Mouse (Mus musculus) right cerebral cortex, postnatal 25 days (tissue): ENCODE results near the gene Pttg1ip.

Source experiments
- DNase-seq: peaks from one replicate; pipeline ENCODE4 v3.0.0; 2022

The Pttg1ip gene

DNA sequence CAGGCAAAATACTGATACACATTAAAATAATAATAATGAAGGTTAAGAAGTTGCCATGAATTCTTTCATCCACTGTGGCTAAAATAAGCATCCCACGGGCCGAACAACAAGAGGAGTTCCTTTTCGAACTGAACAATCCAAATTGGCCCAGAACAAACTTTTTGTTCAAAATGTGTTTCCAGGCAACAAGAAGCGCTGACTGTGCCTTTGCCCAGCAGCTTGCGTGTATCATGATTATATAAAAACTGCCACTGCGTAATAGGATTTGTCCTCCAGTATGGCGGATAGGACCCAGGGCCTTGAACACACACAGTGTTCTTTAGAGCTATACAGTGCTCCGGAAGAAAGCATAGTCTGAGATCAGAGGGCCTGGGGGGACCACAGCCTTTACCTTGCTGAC, 27.1 kb downstream of the Pttg1ip start:
- no peak for DNase-seq

DNA sequence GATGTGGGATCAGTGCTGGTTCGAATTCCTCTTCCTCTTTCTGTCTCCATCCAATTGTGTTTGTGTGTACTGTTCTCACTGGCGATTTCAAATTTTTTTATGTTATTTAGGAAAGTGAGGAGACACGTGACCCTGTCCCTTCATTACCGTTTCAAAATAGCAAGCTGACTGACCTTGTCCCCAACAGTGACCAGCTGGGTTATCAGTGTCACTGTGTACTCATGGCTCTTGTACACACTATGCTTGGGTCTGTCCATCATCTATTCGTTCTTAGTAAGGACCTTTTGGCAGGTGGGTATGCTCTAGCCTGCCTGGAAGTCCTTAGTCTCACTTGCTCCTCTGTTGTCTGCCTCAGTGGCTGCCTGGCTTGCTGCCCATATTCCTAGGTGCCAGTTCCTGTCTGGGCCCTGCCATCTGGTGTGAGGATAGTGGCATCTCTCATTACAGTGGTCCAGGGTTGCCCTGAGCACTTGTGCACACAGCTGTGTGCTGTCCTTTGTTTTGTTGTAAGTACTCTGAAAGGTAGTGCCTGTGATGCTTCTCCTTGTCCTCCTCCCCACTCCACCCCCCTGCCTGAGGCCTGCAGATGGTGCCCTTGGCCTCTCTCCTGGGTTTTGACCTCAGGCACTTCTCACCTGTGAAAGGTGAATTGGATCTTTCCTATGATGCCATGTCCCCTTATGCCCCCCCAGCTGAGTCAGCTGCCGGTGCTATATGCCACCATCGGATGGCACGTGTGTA, 28.9 kb downstream of the Pttg1ip start:
- DNase-seq: no peak

DNA sequence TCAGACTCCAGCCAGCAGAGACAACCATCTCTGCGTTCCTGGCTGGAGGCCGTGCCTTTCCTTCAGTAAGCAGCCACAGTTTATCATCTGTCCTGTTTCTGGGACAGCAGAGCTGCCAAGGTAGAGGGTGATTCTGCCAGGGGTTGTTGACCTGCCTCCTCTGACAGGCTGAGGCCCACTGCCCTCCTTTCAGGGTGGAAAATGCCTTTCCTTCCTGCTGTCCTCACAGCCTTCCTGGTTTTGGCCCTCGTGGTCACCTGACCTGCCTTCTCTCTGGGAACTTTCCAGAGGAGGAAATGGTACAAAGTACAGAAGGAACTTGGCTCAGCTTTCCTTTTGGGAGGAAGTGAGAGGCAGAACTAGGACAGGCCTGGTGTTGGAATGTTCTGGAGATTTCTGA, 31.9 kb downstream of the Pttg1ip start:
- no peak for DNase-seq

DNA sequence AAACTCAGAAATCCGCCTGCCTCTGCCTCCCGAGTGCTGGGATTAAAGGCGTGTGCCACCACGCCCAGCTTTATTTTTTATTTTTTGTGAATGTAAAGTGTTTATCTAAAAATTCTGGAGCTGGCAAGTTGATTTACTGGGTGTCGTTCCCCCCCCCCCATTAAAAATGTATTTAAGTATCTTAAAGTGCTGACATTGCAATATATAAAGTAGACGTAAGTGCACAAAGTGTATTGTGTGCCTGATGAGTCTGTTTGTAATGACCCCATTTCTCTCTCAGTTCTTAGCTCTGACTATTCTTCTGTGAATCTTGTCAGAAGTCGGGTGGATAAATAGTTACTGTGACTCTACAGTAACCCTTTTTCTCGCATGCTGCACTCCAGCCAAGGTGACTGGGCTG, 34.1 kb downstream of the Pttg1ip start:
- no peak for DNase-seq

DNA sequence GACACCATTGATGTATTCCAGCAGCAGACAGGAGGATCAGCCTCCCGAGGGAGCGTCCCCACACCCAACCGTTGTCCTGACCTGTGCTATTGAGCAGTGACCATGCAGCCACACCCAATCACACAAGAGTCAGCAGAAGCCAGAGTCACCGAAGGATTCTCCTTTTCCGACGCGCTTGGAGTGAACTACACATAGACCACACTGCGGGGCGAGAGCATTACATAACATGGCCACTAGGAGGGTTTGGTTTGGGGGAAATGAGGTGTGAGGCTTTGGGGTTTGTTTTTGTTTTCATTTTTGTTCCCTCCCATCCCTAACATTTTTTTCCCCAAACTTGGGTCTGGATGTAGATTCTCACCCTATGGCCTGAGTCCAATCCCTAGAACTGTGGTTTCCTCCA, 34.6 kb downstream of the Pttg1ip start:
- DNase-seq: no peak

DNA sequence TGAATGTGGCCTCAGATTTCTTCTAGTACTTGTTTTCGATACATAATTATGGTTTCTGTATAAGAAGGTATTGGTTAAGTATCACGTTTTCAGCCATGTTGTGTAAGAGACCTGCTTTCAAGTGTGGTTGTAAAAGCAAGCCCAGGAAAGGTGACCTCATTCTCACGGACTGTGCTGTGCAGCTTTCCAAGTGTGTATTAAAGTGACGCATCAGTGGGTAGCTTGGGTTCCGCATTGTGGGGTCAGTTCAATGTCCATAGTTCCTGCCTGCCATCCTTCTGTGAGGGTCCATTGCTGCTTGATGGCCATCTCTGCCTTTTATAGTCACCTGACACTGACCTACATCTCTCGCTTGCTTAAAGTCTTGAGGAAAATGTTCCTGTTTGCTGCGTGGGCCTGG, 35.4 kb downstream of the Pttg1ip start:
- DNase-seq: no peak

DNA sequence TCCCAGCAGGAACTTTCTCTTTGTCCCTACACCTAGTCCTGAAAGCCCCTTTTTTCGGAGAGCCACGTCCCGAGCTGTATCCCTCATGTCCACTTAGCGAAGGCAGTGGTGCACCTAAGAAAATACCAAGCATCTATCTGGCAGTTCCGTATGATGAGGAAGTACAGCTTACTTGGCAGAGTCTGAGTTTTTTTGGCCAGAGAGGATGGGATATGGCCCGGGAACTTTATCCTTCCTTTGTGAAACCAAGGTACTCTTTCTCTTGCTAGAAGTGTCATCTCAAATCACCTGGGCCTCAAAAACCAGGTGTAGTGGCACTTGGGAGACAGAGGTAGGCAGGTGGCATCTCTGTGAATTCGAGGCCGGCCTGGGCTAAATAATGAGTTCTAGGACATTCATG, 40.0 kb downstream of the Pttg1ip start:
- no peak for DNase-seq

DNA sequence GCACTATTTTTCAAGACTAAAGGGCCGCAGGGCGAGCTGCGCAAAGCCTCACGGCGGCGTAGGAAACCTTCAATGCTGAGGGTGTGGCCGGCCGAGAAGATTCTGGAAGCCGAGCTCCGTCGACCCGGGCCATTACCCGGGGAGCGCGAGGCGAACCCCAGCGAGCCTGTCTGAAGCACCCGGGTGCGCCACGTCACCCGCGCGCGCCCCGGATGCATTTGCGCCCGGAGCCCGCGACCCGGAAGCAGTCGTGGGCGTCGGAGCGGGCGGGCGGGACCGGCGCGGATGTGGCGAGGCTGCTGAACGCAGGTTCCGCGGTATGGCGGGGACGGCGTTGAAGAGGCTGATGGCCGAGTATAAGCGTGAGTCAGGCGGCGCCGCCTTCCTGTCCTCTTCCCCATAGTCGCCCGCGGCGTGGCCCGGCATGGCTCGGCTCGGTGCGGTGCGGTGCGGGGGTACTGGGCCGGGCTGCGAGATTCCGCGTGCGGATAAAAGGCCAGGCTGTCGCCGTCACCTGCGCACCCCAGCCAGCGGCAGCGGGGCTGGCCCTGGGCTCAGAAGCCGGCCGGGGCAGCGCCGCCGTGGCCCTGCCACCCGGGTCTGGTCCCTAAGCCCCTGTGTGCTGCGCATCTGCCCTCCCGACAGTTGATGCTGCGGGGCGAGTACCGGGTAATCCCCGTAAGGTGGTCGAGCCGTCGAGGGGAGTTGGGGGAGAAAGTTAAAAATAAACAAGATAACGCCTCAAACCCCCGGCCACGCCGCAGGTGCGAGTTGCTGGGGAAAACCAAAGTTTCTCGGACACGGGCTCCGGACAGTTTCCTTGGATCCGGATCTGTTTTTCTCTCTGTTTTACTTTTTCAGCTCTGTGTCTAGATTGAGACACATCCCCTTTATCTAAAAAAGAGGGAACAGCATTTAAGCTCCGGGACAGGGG, 40.8 kb downstream of the Pttg1ip start, which contains the start of gene Ube2g2:
Gene Ube2g2, plus strand, starts transcription at position 221 of the 934 bp plus-strand sequence.
- peak; percentile 94 for DNase-seq

DNA sequence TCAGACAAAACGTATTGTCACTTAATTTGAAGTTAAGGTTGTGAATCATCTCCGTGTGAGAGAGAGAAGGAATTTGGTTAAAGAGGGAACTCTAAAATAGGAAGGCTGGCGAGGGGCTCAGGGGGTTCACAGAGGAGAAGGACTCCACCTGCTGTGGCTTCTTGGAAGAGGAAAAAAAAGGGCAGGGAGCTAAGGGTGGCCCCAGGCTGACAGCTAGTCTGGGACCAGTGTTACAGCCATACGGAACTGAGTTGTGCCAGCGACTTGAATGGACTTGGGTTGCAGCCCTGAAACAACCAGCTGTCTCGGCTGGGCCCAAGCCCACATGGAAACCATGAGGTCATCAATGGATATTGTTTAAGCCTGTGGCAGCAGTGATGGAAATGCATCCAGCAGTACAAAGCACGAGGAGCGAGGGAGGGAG, 41.6 kb downstream of the Pttg1ip start:
- DNase-seq: no peak

DNA sequence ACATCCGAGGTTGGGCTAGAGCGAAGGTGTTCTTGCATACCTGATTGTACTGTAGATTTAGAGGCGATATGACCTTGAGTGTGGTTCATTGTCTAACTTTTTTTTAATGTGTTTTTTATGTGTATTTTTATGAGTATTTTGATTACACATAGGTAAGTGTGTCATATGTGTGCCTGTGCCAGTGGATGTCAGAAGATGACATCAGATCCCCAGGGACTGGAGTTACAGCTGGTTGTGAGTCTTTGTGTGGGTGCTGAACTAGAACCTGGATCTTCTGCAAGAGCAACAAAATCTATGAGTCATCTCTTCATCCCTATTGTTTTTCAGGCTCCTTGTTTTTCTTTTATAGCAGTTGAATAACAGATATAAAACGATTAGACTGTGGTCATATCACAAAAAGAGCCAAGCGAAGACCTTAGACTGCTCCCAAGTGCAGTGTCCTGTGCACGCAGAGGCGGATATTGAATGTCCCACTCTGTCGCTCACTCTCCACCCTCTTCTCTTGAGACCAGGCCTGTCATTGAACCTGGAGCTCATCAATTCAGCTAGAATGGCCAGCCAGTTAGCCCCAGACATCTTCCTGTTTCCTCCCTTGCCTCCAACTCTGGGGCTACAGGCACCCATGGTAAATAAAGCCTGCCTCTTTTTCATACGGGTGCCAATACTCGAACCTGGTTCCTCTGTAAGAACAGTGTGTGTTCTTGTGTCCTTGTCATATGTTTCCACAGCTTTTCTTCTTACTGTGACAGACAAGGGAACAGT, 42.3 kb downstream of the Pttg1ip start:
- no peak for DNase-seq

DNA sequence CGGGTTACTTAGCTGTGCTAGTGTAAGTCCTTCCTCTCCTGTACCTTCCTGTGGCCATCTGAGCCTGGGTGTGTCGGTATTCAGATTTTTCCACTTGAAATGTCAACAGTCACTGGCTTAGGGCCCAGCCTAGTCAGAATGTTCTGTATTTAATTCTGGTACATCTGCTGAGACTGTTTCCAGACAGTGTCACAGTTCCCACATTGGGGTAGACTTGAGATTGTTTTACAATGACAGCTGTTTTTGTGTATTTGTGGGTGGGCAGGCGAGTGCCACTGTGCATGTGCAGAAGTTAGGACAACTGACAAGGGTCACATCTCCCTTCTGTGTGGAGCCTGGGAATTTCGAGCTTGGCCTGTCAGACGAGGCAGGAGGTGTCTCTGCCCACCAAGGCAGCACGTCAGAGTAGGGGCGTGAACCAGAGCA, 43.1 kb downstream of the Pttg1ip start:
- DNase-seq: no peak

DNA sequence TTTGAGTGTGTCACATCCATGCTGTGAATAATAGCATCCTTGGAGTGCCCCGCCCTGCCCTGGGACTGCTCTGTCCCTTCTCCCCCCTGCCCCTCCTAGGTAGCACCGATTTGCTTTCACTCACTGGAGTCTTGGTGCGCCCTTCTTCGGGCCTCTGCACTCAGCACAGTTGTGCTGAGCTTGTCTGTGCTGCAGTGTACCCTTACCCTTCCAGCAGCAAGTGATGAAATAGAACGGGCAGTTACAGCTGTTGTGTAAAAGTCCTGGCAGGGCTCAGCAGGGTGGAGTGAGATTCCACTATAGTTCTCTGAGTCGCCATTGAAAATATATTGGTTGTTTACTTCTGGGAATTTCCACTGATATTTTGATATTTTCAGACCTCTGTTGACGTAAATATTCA, 44.5 kb downstream of the Pttg1ip start:
- no peak for DNase-seq

DNA sequence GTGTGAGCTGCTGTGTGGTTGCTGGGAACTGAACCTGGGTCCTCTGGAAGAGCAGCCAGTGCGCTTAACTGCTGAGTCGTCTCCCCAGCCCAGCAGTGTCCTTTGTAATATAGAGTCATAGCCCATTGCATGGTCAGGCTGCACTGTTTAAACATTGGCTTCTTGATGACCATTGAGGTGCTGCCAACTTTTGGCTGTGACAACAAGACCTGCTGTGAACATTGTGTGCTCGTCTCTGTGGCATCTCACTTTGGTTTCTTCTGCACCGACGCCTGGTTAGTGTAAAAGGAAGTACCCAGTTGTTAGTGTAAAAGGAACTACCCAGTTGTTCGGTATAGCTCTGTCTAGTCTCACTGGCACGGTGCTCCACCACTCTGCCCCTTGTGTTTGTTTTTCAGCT, 45.1 kb downstream of the Pttg1ip start:
- DNase-seq: no peak

DNA sequence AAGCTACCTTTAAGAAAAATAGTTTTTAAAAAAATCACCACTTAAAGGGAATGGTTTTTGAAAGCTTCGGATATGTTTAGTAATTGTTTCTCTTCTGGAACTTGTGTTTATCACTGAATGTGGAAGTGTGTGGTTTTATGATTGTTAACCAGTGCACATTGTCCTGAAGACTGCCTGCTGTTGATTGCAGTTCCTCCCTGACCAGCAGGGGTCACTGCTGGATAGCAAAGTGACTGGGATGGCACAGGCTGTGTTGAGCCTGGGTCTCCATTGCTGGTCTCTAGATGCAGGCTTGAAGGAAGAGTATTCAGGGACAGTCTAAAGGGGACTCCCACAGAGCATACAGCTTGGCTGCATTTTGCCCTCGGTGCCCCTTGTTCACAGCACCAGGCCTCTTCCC, 46.0 kb downstream of the Pttg1ip start:
- DNase-seq: peak; percentile 76

DNA sequence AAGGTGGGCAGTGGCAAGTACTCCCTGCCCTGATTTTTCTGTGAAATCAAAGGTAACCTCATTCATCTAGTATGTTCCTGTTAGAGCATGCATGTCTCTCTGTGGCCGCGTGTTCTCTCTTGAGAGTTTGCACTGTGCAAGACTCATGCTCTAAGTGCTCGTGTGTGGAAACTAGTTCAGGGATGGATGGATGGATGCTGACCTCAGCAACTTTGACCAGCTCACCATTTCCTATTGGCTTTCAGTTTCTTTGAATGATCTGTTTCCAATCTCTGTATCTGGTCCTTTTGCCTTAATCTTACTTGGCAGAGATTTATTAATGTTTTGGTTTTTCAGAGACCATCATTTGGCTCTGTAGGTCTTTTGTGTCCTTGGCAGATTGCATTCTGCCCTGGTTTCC, 47.6 kb downstream of the Pttg1ip start:
- no peak for DNase-seq

DNA sequence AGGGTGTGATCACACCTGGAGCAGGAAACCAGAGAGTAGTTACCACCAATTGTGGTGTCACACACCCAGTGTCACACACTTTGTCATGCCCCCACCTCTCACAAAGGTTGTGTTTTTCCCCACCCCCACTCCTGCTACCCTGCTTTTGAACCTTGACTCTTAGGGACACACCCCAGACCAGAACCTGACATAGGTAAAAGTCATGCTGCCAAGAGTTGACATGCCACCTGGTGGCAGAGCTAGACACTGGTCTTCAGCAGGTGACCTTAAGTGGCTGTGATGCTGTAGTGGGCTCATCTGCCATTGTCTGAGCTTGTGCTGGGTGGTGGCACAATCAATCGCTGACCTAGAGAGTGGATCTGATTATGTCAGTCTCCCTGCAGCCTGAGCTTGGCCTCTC, 48.5 kb downstream of the Pttg1ip start:
- DNase-seq: no peak

DNA sequence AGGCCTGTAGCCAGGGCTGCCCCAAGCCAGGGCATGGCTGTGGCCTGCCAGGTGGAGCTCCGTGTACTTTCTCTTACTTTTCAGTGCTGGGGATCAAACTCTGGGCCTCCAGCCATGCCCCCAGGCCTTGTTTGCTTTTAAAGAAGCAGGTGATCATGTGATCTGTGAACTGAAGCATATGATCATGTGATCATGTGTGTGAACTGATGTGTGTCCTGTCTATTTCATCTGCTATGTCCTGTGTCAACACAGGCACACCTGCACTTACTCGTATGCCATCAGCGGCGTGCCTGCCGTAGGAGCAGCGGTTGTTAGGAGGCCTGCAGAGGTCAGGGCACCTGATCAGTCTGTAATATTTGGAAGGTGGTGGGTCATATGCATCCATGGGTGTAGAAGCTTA, 52.5 kb downstream of the Pttg1ip start:
- DNase-seq: no peak

DNA sequence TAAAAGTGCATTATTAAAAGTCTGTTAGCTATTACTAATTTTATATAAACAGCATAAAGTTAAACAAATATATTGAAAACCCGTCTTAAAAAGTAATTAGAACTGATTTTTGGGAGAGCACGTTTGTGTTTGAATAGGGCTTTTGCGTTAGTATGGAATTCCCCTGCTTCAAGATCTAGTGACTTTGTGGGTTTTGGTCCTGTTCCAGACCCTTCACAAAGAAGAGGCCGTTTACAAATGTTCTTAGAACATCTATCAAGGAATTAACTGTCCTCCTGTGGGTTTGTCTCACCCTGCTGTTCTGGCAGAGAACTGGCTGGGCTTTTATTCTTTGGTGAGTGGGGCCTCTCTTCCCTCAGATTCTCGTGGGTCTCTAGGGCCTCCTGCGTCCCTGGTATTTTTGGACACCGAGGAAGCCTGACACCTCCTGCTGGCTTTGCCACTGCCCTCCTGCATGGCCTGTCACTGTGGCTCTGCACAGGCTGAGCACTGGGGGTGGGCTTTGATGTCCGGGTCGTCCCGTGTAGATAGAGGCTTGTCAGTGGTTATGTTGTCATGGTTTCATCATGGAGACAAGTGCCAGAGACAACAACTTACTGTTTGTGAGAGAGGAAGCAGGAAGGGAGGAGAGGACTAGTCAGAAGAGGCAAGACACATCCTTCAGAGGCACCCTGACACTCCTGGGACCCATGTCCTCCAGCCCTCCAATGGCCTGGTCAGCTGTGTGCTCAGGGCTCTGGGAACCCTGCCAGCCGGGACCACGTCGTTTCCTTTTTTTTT, 53.1 kb downstream of the Pttg1ip start:
- DNase-seq: no peak

DNA sequence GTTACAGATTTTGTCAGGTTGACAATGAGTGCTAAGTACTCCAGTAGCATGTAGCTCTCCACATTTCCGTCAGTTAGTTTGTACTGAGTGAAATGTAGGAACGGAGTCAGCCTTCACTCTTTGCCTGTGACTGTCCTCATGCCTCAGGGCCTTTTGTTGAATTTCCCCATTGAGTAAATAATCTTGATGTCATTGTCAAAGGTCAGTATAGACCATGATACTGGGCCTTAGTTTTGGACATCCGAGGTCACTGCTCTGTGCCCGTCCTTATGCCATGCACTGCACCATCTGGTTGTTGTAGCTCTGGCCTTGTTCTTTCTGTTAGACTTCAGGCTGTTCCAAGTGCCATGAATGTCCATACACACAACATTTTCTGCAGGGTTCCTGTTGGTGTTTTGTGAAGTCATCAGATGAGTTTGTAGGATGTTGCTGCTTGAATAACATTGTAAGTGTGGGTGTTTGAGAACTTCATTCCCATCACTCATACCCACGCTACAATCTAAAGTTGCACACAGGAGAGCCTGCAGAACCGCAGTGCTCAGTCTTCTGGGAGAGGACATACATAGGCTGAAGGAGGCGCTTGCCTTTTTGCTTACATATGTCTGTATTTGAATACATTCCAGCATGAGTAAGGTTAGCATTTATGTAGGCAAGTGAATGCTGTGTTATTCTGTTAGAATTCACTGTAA, 54.9 kb downstream of the Pttg1ip start:
- no peak for DNase-seq

DNA sequence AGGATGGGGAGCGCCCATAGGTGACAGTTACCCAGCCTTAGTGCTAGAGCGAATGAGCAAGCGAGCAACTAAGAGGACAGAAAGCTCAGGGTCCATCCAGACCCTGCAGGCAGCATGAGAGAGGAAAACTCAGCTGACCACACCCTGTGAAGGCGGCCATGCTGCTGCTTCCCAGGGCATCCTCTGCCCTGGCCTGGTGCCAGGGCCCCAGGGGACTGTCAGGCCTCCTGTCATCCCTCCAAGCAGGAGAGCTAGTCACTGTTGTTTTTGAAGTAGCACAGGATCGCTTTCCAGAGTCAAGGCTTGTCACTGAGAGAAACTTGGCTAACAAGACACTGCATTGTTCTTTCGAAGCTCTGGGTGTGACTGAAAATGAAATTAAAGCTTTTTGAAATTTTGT, 57.4 kb downstream of the Pttg1ip start:
- no peak for DNase-seq

DNA sequence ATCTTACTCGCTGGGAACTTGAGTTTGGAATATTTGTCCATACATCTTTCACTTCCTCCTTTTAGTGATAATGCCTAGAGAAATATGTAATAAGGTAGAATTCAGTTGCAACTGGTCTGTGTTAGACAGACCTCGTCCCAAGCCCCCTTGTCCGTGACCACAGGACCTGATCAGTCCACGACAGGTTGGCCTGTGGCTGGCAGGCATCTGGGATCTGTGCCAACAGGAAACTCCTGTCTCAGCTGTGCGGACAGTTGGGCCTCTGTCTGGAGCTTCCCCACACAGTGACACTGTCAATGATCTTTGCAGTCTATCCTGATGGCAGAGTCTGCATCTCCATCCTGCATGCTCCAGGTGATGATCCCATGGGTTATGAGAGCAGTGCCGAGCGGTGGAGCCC, 61.6 kb downstream of the Pttg1ip start:
- DNase-seq: no peak

DNA sequence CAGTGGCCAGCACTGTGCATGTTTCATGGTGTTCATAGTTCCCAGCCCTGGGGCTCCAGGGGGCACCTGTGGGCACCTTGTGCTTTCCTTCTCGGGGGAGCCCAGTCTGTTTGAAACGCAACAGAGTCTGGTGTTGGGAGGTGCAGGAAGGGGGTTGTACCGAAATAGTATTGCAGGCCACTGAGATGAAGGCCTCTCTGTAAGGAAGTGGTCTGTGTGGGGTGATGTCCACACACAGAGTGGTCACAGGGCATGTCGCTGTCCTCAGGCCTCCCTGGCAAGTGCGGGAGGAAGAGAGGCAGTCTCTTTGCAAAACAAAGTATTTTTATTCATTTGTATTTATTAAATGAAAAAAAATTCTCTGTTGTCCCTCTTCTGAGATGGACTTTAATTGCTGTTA, 64.1 kb downstream of the Pttg1ip start:
- DNase-seq: no peak
